Mouse (Mus musculus) gastrocnemius, adult 18-20 months (tissue): ENCODE data around the gene Defa28. TPM values are rescaled to one million over a fixed set of nuclear protein-coding genes. Genes with fewer than 3 reads are reported as not detected.
"Not testable (repeated sequence)": the region's sequence is repeated elsewhere in the genome, so short reads cannot be mapped to it uniquely, and the experiment has no call there.

Experiments used
- DNase-seq: peaks from one replicate; pipeline ENCODE4 v3.0.0; 2021; ENCODE audit warnings: low spot score
- long read RNA-seq, 2 experiments: library from polyadenylated mRNA; stranded (forward); transcript quantifications; one replicate each; pipeline ENCODE4 v2.0.0; 2021
- total RNA-seq, 2 experiments: library from RNA; stranded (reverse); gene quantifications; 2 replicates each; pipeline ENCODE4 v1.2.3; 2021

Gene Defa28
- not detected for total RNA-seq
- long read RNA-seq, experiment 1 = 0 reads
- long read RNA-seq, experiment 2 = 0 reads

GRCm38 (mm10) chr8:21582706-21583105, at the start of gene Defa28:
Gene Defa28 (plus strand): TSS chr8:21583006.
- DNase-seq = not testable (repeated sequence)

- not testable (repeated sequence) for DNase-seq
These were observed 17.7 kb upstream of the Defa28 start, which contains the start of gene Defa37 for GRCm38 (mm10) chr8:21565086-21565485. Gene Defa37 (plus strand): TSS chr8:21565386.

- not testable (repeated sequence) for DNase-seq
These were observed 11.6 kb downstream of the Defa28 start, which contains the start of gene Gm7861 for GRCm38 (mm10) chr8:21594408-21594807. Gene Gm7861 (minus strand): TSS chr8:21594508.

DNA sequence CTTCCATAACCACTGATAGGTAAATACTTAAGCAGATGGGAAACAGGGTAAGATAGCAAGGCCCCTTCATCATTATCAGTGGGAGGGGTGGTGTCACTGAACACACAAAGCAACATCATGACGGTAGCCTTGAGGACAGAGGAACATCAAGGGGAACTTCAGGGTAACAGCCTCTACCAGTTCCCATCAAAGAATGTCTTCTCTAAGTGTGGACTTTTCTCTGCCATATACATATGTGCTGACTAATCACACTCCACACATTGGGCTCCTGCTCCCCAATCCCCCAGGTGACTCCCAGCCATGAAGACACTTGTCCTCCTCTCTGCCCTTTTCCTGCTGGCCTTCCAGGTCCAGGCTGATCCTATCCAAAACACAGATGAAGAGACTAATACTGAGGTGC, 35.1 kb downstream of the Defa28 start, which contains the start of gene Defa26:
Defa26 (plus strand) TSS at position 301 of the 400 bp plus-strand sequence.
- DNase-seq = not testable (repeated sequence)

Other genes starting within 250 kb of the Defa28 start
- not detected for gene Defa2, start 204.5 kb upstream of the Defa28 start, total RNA-seq
- not detected for gene Defa33, start 191.2 kb upstream of the Defa28 start, total RNA-seq
- not detected for gene Defa36, start 155.6 kb upstream of the Defa28 start, total RNA-seq
- gene Gm7849, start 126.4 kb upstream of the Defa28 start, total RNA-seq = not detected
- gene Defa20, start 73.7 kb upstream of the Defa28 start, total RNA-seq = not detected
- gene Defa32, start 54.0 kb upstream of the Defa28 start, total RNA-seq = not detected
- gene Defa37, start 17.6 kb upstream of the Defa28 start, total RNA-seq = not detected
- not detected for gene Gm7861, start 11.5 kb downstream of the Defa28 start, total RNA-seq
- gene Defa26, start 35.2 kb downstream of the Defa28 start, total RNA-seq = not detected
- not detected for gene Defa17, start 72.8 kb downstream of the Defa28 start, total RNA-seq
- not detected for gene Defa34, start 82.8 kb downstream of the Defa28 start, total RNA-seq
- not detected for gene AY761184, start 120.6 kb downstream of the Defa28 start, total RNA-seq
- not detected for gene Defa24, start 151.5 kb downstream of the Defa28 start, total RNA-seq
- gene Defb50, start 240.5 kb downstream of the Defa28 start, total RNA-seq = not detected